Mouse (Mus musculus): ENCODE measurements around the gene Grik4.

The Grik4 gene

GRCm38 (mm10) chr9:42674017-42674412, 270.3 kb downstream of the Grik4 start:
- Histone ChIP-seq H3K9me3 (ENCODE audit: low read length) (no peaks in the 10 kb centered on the region), H3K4me1 (replicated peaks; ENCODE audit: low read depth, low read length) (no peaks in the 10 kb centered on the region), H3K27me3 (ENCODE audit: insufficient read depth, low read length) (peaks cover 11% of the 10 kb centered on the region), H3K36me3 (ENCODE audit: insufficient read depth, low read length) (no peaks in the 10 kb centered on the region), H3K4me3 (replicated peaks; ENCODE audit: low read length) (no peak overlapping the region)
- TF ChIP-seq POU5F1 (IDR thresholded peaks at IDR 0.05; ENCODE audit: borderline replicate concordance, low read length) (no peak), NANOG (IDR thresholded peaks at IDR 0.05; ENCODE audit: borderline replicate concordance, low read length) (no peak), CTCF (conservative IDR thresholded peaks at IDR 0.05; ENCODE audit: low read length) (no peak)

GRCm38 (mm10) chr9:42673385-42674016, 270.8 kb downstream of the Grik4 start:
- Histone ChIP-seq H3K4me3 (replicated peaks; ENCODE audit: low read length) (no peak overlapping the region), H3K36me3 (ENCODE audit: insufficient read depth, low read length) (no peaks in the 10 kb centered on the region), H3K9me3 (ENCODE audit: low read length) (no peaks in the 10 kb centered on the region), H3K4me1 (replicated peaks; ENCODE audit: low read depth, low read length) (no peaks in the 10 kb centered on the region), H3K27me3 (ENCODE audit: insufficient read depth, low read length) (peaks cover 11% of the 10 kb centered on the region)
- TF ChIP-seq NANOG (IDR thresholded peaks at IDR 0.05; ENCODE audit: borderline replicate concordance, low read length) = no peak
- no peak for TF ChIP-seq CTCF (conservative IDR thresholded peaks at IDR 0.05; ENCODE audit: low read length)
- no peak for TF ChIP-seq POU5F1 (IDR thresholded peaks at IDR 0.05; ENCODE audit: borderline replicate concordance, low read length)

GRCm38 (mm10) chr9:42672982-42673381, 271.3 kb downstream of the Grik4 start:
- Histone ChIP-seq H3K9me3 (ENCODE audit: low read length) (no peaks in the 10 kb centered on the region), H3K4me1 (replicated peaks; ENCODE audit: low read depth, low read length) (no peaks in the 10 kb centered on the region), H3K36me3 (ENCODE audit: insufficient read depth, low read length) (no peaks in the 10 kb centered on the region), H3K4me3 (replicated peaks; ENCODE audit: low read length) (no peak overlapping the region), H3K27me3 (ENCODE audit: insufficient read depth, low read length) (peaks cover 11% of the 10 kb centered on the region)
- TF ChIP-seq POU5F1 (IDR thresholded peaks at IDR 0.05; ENCODE audit: borderline replicate concordance, low read length) = no peak
- TF ChIP-seq NANOG (IDR thresholded peaks at IDR 0.05; ENCODE audit: borderline replicate concordance, low read length) = no peak
- no peak for TF ChIP-seq CTCF (conservative IDR thresholded peaks at IDR 0.05; ENCODE audit: low read length)

GRCm38 (mm10) chr9:42670619-42671018, 273.7 kb downstream of the Grik4 start:
- no peaks in the 10 kb centered on the region for H3K9me3 ChIP-seq (ENCODE audit: low read length)
- TF ChIP-seq NANOG (IDR thresholded peaks at IDR 0.05; ENCODE audit: borderline replicate concordance, low read length) (no peak), POU5F1 (IDR thresholded peaks at IDR 0.05; ENCODE audit: borderline replicate concordance, low read length) (no peak), CTCF (conservative IDR thresholded peaks at IDR 0.05; ENCODE audit: low read length) (no peak)
- H3K27me3 ChIP-seq (ENCODE audit: insufficient read depth, low read length) = peaks cover 11% of the 10 kb centered on the region

GRCm38 (mm10) chr9:42661481-42661880, 282.8 kb downstream of the Grik4 start:
- peaks cover 20% of the 10 kb centered on the region for H3K9me3 ChIP-seq (ENCODE audit: low read length)
- TF ChIP-seq NANOG (IDR thresholded peaks at IDR 0.05; ENCODE audit: borderline replicate concordance, low read length) (no peak), CTCF (conservative IDR thresholded peaks at IDR 0.05; ENCODE audit: low read length) (no peak), POU5F1 (IDR thresholded peaks at IDR 0.05; ENCODE audit: borderline replicate concordance, low read length) (no peak)
- no peaks in the 10 kb centered on the region for H3K4me1 ChIP-seq (replicated peaks; ENCODE audit: low read depth, low read length)
- no peaks in the 10 kb centered on the region for H3K36me3 ChIP-seq (ENCODE audit: insufficient read depth, low read length)
- peaks cover 3% of the 10 kb centered on the region; the same call in 1 of the 2 replicates for H3K27me3 ChIP-seq (ENCODE audit: insufficient read depth, low read length)
- no peak overlapping the region for H3K4me3 ChIP-seq (replicated peaks; ENCODE audit: low read length)

More at GRCm38 (mm10) chr9:42670619-42671018, 273.7 kb downstream of the Grik4 start:
- Histone ChIP-seq H3K4me1 (replicated peaks; ENCODE audit: low read depth, low read length) (no peaks in the 10 kb centered on the region), H3K36me3 (ENCODE audit: insufficient read depth, low read length) (no peaks in the 10 kb centered on the region), H3K4me3 (replicated peaks; ENCODE audit: low read length) (no peak overlapping the region)

GRCm38 (mm10) chr9:42652756-42653155, 291.5 kb downstream of the Grik4 start:
- Histone ChIP-seq H3K9me3 (ENCODE audit: low read length) (no peaks in the 10 kb centered on the region), H3K27me3 (ENCODE audit: insufficient read depth, low read length) (no peaks in the 10 kb centered on the region; the same call in 1 of the 2 replicates), H3K36me3 (ENCODE audit: insufficient read depth, low read length) (no peaks in the 10 kb centered on the region), H3K4me1 (replicated peaks; ENCODE audit: low read depth, low read length) (peaks cover 15% of the 10 kb centered on the region), H3K4me3 (replicated peaks; ENCODE audit: low read length) (no peak overlapping the region)
- TF ChIP-seq NANOG (IDR thresholded peaks at IDR 0.05; ENCODE audit: borderline replicate concordance, low read length) = no peak
- TF ChIP-seq CTCF (conservative IDR thresholded peaks at IDR 0.05; ENCODE audit: low read length) = no peak
- no peak for TF ChIP-seq POU5F1 (IDR thresholded peaks at IDR 0.05; ENCODE audit: borderline replicate concordance, low read length)

- no peaks in the 10 kb centered on the region for H3K9me3 ChIP-seq (ENCODE audit: low read length)
- TF ChIP-seq POU5F1 (IDR thresholded peaks at IDR 0.05; ENCODE audit: borderline replicate concordance, low read length) (no peak), NANOG (IDR thresholded peaks at IDR 0.05; ENCODE audit: borderline replicate concordance, low read length) (no peak), CTCF (conservative IDR thresholded peaks at IDR 0.05; ENCODE audit: low read length) (no peak)
- no peaks in the 10 kb centered on the region for H3K36me3 ChIP-seq (ENCODE audit: insufficient read depth, low read length)
- no peak overlapping the region for H3K4me3 ChIP-seq (replicated peaks; ENCODE audit: low read length)
- no peaks in the 10 kb centered on the region; the same call in 1 of the 2 replicates for H3K27me3 ChIP-seq (ENCODE audit: insufficient read depth, low read length)
- H3K4me1 ChIP-seq (replicated peaks; ENCODE audit: low read depth, low read length) = peaks cover 20% of the 10 kb centered on the region
Measured at GRCm38 (mm10) chr9:42652309-42652708, 292.0 kb downstream of the Grik4 start.

- H3K4me1 ChIP-seq (replicated peaks; ENCODE audit: low read depth, low read length) = peaks cover 20% of the 10 kb centered on the region
- TF ChIP-seq NANOG (IDR thresholded peaks at IDR 0.05; ENCODE audit: borderline replicate concordance, low read length) = no peak
- no peak for TF ChIP-seq POU5F1 (IDR thresholded peaks at IDR 0.05; ENCODE audit: borderline replicate concordance, low read length)
- TF ChIP-seq CTCF (conservative IDR thresholded peaks at IDR 0.05; ENCODE audit: low read length) = no peak
- H3K27me3 ChIP-seq (ENCODE audit: insufficient read depth, low read length) = peaks cover 6% of the 10 kb centered on the region; the same call in 1 of the 2 replicates
- H3K4me3 ChIP-seq (replicated peaks; ENCODE audit: low read length) = no peak overlapping the region
- no peaks in the 10 kb centered on the region for H3K9me3 ChIP-seq (ENCODE audit: low read length)
- no peaks in the 10 kb centered on the region for H3K36me3 ChIP-seq (ENCODE audit: insufficient read depth, low read length)
Measured at GRCm38 (mm10) chr9:42649872-42650271, 294.4 kb downstream of the Grik4 start.

All from E14TG2a.4 (cell line).